Mouse (Mus musculus): ENCODE measurements around the gene Tmem26. TPM values are rescaled to one million over a fixed set of nuclear protein-coding genes. Genes with fewer than 3 reads are reported as not detected.

The Tmem26 gene
- polyA plus RNA-seq, 1 experiment from 2014 or later = 12.2 TPM

DNA sequence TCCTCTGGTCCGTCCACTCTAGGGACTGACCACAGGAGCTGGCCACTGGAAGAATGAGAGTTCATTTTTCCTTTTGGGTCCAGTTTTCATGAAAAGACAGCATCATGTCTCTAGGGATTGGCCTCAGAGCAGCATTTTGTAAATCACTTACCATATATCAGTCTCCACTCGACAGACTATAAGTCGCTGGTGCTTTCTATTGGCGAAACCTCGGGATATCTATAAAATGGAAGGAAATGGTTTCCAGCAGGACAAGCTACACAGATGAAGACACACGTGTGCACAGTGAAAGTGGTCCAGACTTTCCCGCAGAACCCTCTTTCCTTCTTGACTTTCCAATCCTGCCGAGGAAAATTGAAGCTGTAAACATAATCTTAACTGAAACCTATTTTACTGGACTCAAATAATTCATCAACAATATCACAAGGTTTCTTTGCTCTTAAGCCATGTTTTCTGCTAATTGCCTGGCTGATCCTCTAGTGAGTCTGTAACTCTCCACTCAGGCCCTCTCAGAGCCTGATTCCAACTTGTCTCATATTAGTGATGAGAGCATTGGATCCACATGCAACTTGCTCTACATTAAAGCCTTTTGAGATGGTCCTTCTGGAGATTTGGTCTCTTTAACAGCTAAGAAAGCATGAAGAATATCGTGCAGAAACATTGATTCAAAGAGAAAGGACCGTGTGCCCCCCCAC, 94.8 kb downstream of the Tmem26 start:
- Histone ChIP-seq H3K36me3 (ENCODE audit: control insufficient read depth, insufficient read depth, low read length) (no peaks in the 10 kb centered on the region), H3K4me1 (ENCODE audit: control insufficient read depth, insufficient read depth, low read length) (no peaks in the 10 kb centered on the region), H3K27ac (ENCODE audit: low read length) (no peak overlapping the region), H3K4me2 (ENCODE audit: low read depth, low read length) (no peak overlapping the region), H3K4me3 (replicated peaks; ENCODE audit: low read length) (no peak overlapping the region), H3K9me3 (replicated peaks; ENCODE audit: control insufficient read depth, low read length) (no peaks in the 10 kb centered on the region), H3K27me3 (ENCODE audit: control insufficient read depth, insufficient read depth, low read length) (no peaks in the 10 kb centered on the region), H3K9ac (ENCODE audit: low read length) (no peak overlapping the region)
- WGBS = 73% methylated on average over 10 of the region's 10 CpGs
- no peak for ATAC-seq (ENCODE audit: insufficient read depth, low FRiP score)

- no peaks in the 10 kb centered on the region for H3K4me1 ChIP-seq (ENCODE audit: control insufficient read depth, insufficient read depth, low read length)
- H3K27me3 ChIP-seq (ENCODE audit: control insufficient read depth, insufficient read depth, low read length) = no peaks in the 10 kb centered on the region
- H3K4me2 ChIP-seq (ENCODE audit: low read depth, low read length) = no peak overlapping the region
- H3K4me3 ChIP-seq (replicated peaks; ENCODE audit: low read length) = no peak overlapping the region
- no peaks in the 10 kb centered on the region for H3K36me3 ChIP-seq (ENCODE audit: control insufficient read depth, insufficient read depth, low read length)
- no peak overlapping the region for H3K9ac ChIP-seq (ENCODE audit: low read length)
- ATAC-seq (ENCODE audit: insufficient read depth, low FRiP score) = no peak
- no peaks in the 10 kb centered on the region for H3K9me3 ChIP-seq (replicated peaks; ENCODE audit: control insufficient read depth, low read length)
- 83% methylated on average over 4 of the region's 4 CpGs for WGBS
- H3K27ac ChIP-seq (ENCODE audit: low read length) = no peak overlapping the region
Measured at GRCm38 (mm10) chr10:68824519-68824918, 101.1 kb downstream of the Tmem26 start.

Other genes starting within 250 kb of the Tmem26 start
- 3.0 and 3.4 TPM in 2 replicates for gene Cabcoco1, start 181.8 kb upstream of the Tmem26 start, polyA plus RNA-seq (2015; fragmentation: Nextera tagmentation; extraction: Ambion mirVana)